15 mouse cellular contexts compared by ENCODE assay signal in genomic region chr1:38511076-38511475, GRCm38 (mm10).
A peak's percentile ranks its signal among the peaks of the same experiment; 100 is the strongest.
DNase-seq lines count a peak whose midpoint lies in the region; ATAC-seq and TF ChIP-seq lines count a peak whose summit lies in the region.
"Had no signal": no experiment of that assay in that cellular context is flagged by ENCODE, and none has a peak within 500 bp of the region (broad histone marks: within the 10 kb centered on the region; RNA-seq: fewer than 3 reads in every experiment).

No protein-coding gene starts in this region.

- TF ChIP-seq CTCF in layer of hippocampus, adult 2 months (conservative IDR thresholded peaks at IDR 0.05), result no peak
- no peak for TF ChIP-seq CTCF in gastrocnemius, adult 2 months (IDR thresholded peaks at IDR 0.05)

- 72% methylated on average over 5 of the region's 5 CpGs for WGBS in forebrain, embryonic 12.5 days
- 72% methylated on average over 5 of the region's 5 CpGs for WGBS in forebrain, embryonic 11.5 days
- 51% methylated on average over 5 of the region's 5 CpGs for WGBS in embryonic facial prominence, embryonic 15.5 days

- intact Hi-C loops in gastrocnemius, adult 2 months (cut with DNase I), result no loop called here

- H3K4me2 ChIP-seq in forebrain, embryonic 12.5 days, result no peak overlapping the region
- no peak overlapping the region for H3K4me2 ChIP-seq in forebrain, embryonic 11.5 days (ENCODE audit: low read depth, low read length, severe bottlenecking)
- H3K4me2 ChIP-seq in embryonic facial prominence, embryonic 15.5 days (replicated peaks), result no peak overlapping the region
- H3K4me2 ChIP-seq: intestine, embryonic 15.5 days had no signal

- no peaks in the 10 kb centered on the region for H3K27me3 ChIP-seq in forebrain, embryonic 12.5 days
- no peaks in the 10 kb centered on the region for H3K27me3 ChIP-seq in forebrain, embryonic 11.5 days (ENCODE audit: control insufficient read depth, insufficient read depth, low read length)
- no peaks in the 10 kb centered on the region for H3K27me3 ChIP-seq in embryonic facial prominence, embryonic 15.5 days
- H3K27me3 ChIP-seq: intestine, embryonic 15.5 days had no signal

- H3K9me3 ChIP-seq in forebrain, embryonic 12.5 days, result no peaks in the 10 kb centered on the region
- no peaks in the 10 kb centered on the region for H3K9me3 ChIP-seq in forebrain, embryonic 11.5 days (ENCODE audit: control insufficient read depth, low read length)
- no peaks in the 10 kb centered on the region for H3K9me3 ChIP-seq in embryonic facial prominence, embryonic 15.5 days (replicated peaks)
- H3K9me3 ChIP-seq: intestine, embryonic 15.5 days; megakaryocyte, embryonic 14.5 days had no signal

- DNase-seq in forebrain, embryonic 11.5 days (ENCODE audit: low spot score), result no peak
- DNase-seq in layer of hippocampus, adult 2 months (ENCODE audit: low spot score in 2 of 2), result no peak
- no peak for DNase-seq in layer of hippocampus, postnatal 14 days (ENCODE audit: low spot score in 2 of 2)
- DNase-seq in mesoderm, embryonic 11.5 days (ENCODE audit: low read depth, low spot score), result peak; percentile 55
- no peak for DNase-seq in gastrocnemius, adult 2 months
- DNase-seq in adipocyte (ENCODE audit: low spot score), result no peak
- DNase-seq: adrenal gland, postnatal 25 days; kidney, postnatal 14 days; layer of hippocampus, postnatal 36 days; liver; right cerebral cortex, postnatal 14 days had no signal

- H3K36me3 ChIP-seq in forebrain, embryonic 12.5 days (replicated peaks), result no peaks in the 10 kb centered on the region
- H3K36me3 ChIP-seq in forebrain, embryonic 11.5 days (ENCODE audit: control insufficient read depth, insufficient read depth, low read length), result no peaks in the 10 kb centered on the region
- no peaks in the 10 kb centered on the region for H3K36me3 ChIP-seq in embryonic facial prominence, embryonic 15.5 days
- H3K36me3 ChIP-seq: intestine, embryonic 15.5 days had no signal

- H3K9ac ChIP-seq in forebrain, embryonic 12.5 days, result no peak overlapping the region
- H3K9ac ChIP-seq in forebrain, embryonic 11.5 days (ENCODE audit: low read length), result no peak overlapping the region
- no peak overlapping the region for H3K9ac ChIP-seq in embryonic facial prominence, embryonic 15.5 days
- H3K9ac ChIP-seq: intestine, embryonic 15.5 days had no signal

- H3K27ac ChIP-seq in forebrain, embryonic 12.5 days, result 0 out of 2 replicates have a peak overlapping the region, but pooled peaks have one; percentile 65
- H3K27ac ChIP-seq in forebrain, embryonic 11.5 days (ENCODE audit: low read depth, low read length), result no peak overlapping the region
- peak overlapping the region; percentile 81 for H3K27ac ChIP-seq in layer of hippocampus, adult 2 months
- H3K27ac ChIP-seq in embryonic facial prominence, embryonic 15.5 days (replicated peaks), result peak overlapping the region; percentile 29; the same call in 1 of the 2 replicates
- H3K27ac ChIP-seq in gastrocnemius, adult 2 months, result no peak overlapping the region
- H3K27ac ChIP-seq: intestine, embryonic 15.5 days had no signal

- peaks cover 29% of the 10 kb centered on the region for H3K4me1 ChIP-seq in forebrain, embryonic 12.5 days
- no peaks in the 10 kb centered on the region for H3K4me1 ChIP-seq in forebrain, embryonic 11.5 days (replicated peaks; ENCODE audit: control insufficient read depth, insufficient read depth, low read length)
- peaks cover 24% of the 10 kb centered on the region for H3K4me1 ChIP-seq in embryonic facial prominence, embryonic 15.5 days
- H3K4me1 ChIP-seq: megakaryocyte, embryonic 14.5 days had no signal

- ATAC-seq in forebrain, embryonic 12.5 days (ENCODE audit: low FRiP score), result no peak
- no peak for ATAC-seq in forebrain, embryonic 11.5 days (replicated peaks; ENCODE audit: low FRiP score)
- ATAC-seq in embryonic facial prominence, embryonic 15.5 days (ENCODE audit: insufficient number of reproducible peaks, low FRiP score, low TSS enrichment, low read depth), result no peak
- ATAC-seq: intestine, embryonic 15.5 days had no signal

- H3K4me3 ChIP-seq in forebrain, embryonic 12.5 days (replicated peaks), result no peak overlapping the region
- no peak overlapping the region for H3K4me3 ChIP-seq in forebrain, embryonic 11.5 days (ENCODE audit: low read depth, low read length)
- H3K4me3 ChIP-seq in layer of hippocampus, adult 2 months, result no peak overlapping the region
- no peak overlapping the region for H3K4me3 ChIP-seq in embryonic facial prominence, embryonic 15.5 days (replicated peaks)
- no peak overlapping the region for H3K4me3 ChIP-seq in gastrocnemius, adult 2 months
- H3K4me3 ChIP-seq: intestine, embryonic 15.5 days; megakaryocyte, embryonic 14.5 days had no signal

Comparison
In these comparisons a context has a peak if more than half of its experiments do, and no peak if none do; other contexts are left out.
1. H3K27ac ChIP-seq: peak in forebrain, embryonic 12.5 days (single experiment), layer of hippocampus, adult 2 months (single experiment) and embryonic facial prominence, embryonic 15.5 days (single experiment); none in forebrain, embryonic 11.5 days (single experiment) and gastrocnemius, adult 2 months (single experiment).